Mouse (Mus musculus) liver, adult 2 months (tissue): ENCODE results near the gene Utrn. TPM values are rescaled to one million over a fixed set of nuclear protein-coding genes. Genes with fewer than 3 reads are reported as not detected.
A peak's percentile ranks its signal among the peaks of the same experiment; 100 is the strongest.

Experiments
- DNase-seq: peaks from one replicate; pipeline ENCODE4 v3.0.0-alpha.2; 2011; ENCODE audit warnings: low read depth, low spot score; ENCODE audit errors: extremely low read depth
- H3K27ac ChIP-seq: fragments of 200-500 bp; replicated peaks from 2 replicates; pipeline ENCODE4 v1.5.1; 2012; ENCODE audit warnings: low read depth, mild to moderate bottlenecking, control low read depth, inconsistent platforms, low read length; ENCODE audit not compliant: insufficient read depth
- H3K27me3 ChIP-seq: fragments of 200-500 bp; 2 replicates; pipeline ENCODE4 v1.6.1; 2012; ENCODE audit warnings: mild to moderate bottlenecking, moderate library complexity, low read length, inconsistent platforms; ENCODE audit not compliant: control insufficient read depth, insufficient read depth
- H3K36me3 ChIP-seq: fragments of 200-500 bp; 2 replicates; pipeline ENCODE4 v1.6.1; 2012; ENCODE audit warnings: low read length, inconsistent platforms; ENCODE audit not compliant: control insufficient read depth, insufficient read depth
- H3K4me1 ChIP-seq: fragments of 200-500 bp; 2 replicates; pipeline ENCODE4 v1.6.1; 2011; ENCODE audit warnings: low read length; ENCODE audit not compliant: control insufficient read depth, insufficient read depth
- H3K4me3 ChIP-seq: fragments of 200-500 bp; 2 replicates; pipeline ENCODE4 v1.5.1; 2011; ENCODE audit warnings: low read depth, mild to moderate bottlenecking, control low read depth, low read length, moderate library complexity; ENCODE audit not compliant: insufficient read depth
- H3K79me2 ChIP-seq: fragments of 200-500 bp; 2 replicates; pipeline ENCODE4 v1.6.1; 2012; ENCODE audit warnings: inconsistent platforms, mild to moderate bottlenecking, low read length, moderate library complexity; ENCODE audit not compliant: control insufficient read depth, insufficient read depth
- H3K9ac ChIP-seq: fragments of 200-500 bp; 2 replicates; pipeline ENCODE4 v1.6.1; 2012; ENCODE audit warnings: low read depth, mild to moderate bottlenecking, control low read depth, inconsistent platforms, low read length
- CTCF ChIP-seq: fragments of 200-500 bp; IDR thresholded peaks from 2 replicates; pipeline ENCODE4 v1.5.1; 2011; ENCODE audit warnings: low read depth, low read length, control low read depth
- POLR2A ChIP-seq: fragments of 200-500 bp; IDR thresholded peaks from 2 replicates; pipeline ENCODE4 v1.6.1; 2011; ENCODE audit warnings: low read length, control low read depth; ENCODE audit not compliant: insufficient read depth; ENCODE audit errors: extremely low read depth
- WGBS: fragments of 180-500 bp; shearing (Covaris S2); methylation state at CpG from one replicate; pipeline ENCODE4 v1.1.7; 2018; 5-methylcytosine and 5-hydroxymethylcytosine counted together
- polyA plus RNA-seq: library from polyadenylated mRNA; depleted of rRNA; stranded (reverse); fragments of >200 nt; gene quantifications from 2 replicates; pipeline ENCODE4 v1.2.3, GENCODE M21; 2012
- total RNA-seq: library from RNA; depleted of rRNA; stranded (reverse); fragments of >200 nt; gene quantifications from 2 replicates; pipeline ENCODE4 v1.2.3, GENCODE M21; 2014

Utrn gene
- total and polyA plus RNA-seq, 2 experiments, result 5.9 to 25.7 TPM

DNA sequence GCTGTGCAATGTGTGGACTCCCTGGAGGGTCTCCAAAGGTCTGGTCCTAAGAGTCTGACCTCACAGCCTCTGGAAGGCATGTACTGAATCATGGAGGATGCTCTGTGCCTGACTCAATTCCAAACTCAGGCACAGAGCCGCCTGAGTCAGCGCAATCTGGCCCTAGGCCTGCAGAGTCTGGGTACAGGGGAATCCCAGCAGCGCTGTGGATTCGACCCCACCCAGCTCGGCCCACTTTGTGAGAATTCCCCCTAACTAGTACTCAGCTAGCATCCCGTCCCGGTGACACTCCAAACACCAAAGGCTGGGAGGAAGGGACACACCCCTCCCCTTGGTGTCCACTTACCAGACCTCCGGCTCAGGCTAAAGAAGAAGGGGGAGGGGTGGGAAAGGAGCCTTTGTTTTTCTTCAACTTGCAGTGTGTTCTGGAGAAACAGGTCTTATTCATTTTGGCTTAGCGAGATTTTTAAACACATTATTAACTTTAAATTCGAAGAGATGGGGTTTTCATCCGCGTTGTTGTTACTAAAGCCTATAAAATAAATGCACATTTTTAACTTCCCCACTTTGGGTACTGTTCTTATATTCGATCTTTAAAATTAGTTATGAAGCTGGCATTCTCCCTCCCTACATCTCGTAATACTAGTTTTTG, 9.6 kb upstream of the Utrn start:
- DNase-seq, result no peak
- no peaks in the 10 kb centered on the region for H3K36me3 ChIP-seq
- no peak overlapping the region for H3K9ac ChIP-seq
- TF ChIP-seq POLR2A, result no peak
- no peak for TF ChIP-seq CTCF
- no peak overlapping the region for H3K27ac ChIP-seq
- no peaks in the 10 kb centered on the region for H3K79me2 ChIP-seq
- peaks cover 2% of the 10 kb centered on the region; the same call in 1 of the 2 replicates for H3K4me1 ChIP-seq
- no peaks in the 10 kb centered on the region for H3K27me3 ChIP-seq
- 53% methylated on average over 14 of the region's 14 CpGs for WGBS
- no peak overlapping the region for H3K4me3 ChIP-seq

GRCm38 (mm10) chr10:12876426-12876825, 7.3 kb upstream of the Utrn start:
- H3K9ac ChIP-seq, result no peak overlapping the region
- no peak overlapping the region for H3K4me3 ChIP-seq
- peaks cover 2% of the 10 kb centered on the region; the same call in 1 of the 2 replicates for H3K4me1 ChIP-seq
- no peak for TF ChIP-seq CTCF
- TF ChIP-seq POLR2A, result no peak
- no peak overlapping the region for H3K27ac ChIP-seq
- DNase-seq, result no peak
- H3K36me3 ChIP-seq, result no peaks in the 10 kb centered on the region
- H3K79me2 ChIP-seq, result no peaks in the 10 kb centered on the region
- H3K27me3 ChIP-seq, result no peaks in the 10 kb centered on the region
- 92% methylated on average over 3 of the region's 3 CpGs for WGBS

DNA sequence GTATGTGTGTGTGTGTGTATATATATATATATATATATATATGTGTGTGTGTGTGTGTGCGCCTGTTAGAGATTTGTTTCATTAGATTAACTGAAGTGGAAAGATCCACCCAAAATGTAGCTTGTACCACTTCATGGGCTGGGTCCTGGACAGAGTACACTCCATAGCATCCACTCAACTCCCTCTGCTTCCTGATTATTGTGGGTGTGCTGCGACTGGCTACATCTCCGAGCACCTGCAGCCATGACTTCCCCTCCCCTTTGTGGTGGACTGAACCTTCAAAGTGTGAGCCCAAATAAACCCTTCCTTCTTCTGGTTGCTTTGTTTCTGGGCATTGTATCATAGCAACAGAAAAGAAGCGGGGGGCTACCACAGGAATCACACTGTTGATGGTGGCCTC, 6.2 kb upstream of the Utrn start:
- Histone ChIP-seq H3K4me1 (peaks cover 2% of the 10 kb centered on the region; the same call in 1 of the 2 replicates), H3K9ac (no peak overlapping the region), H3K27me3 (no peaks in the 10 kb centered on the region), H3K79me2 (no peaks in the 10 kb centered on the region), H3K4me3 (no peak overlapping the region), H3K36me3 (no peaks in the 10 kb centered on the region), H3K27ac (no peak overlapping the region)
- no peak for TF ChIP-seq POLR2A
- no peak for TF ChIP-seq CTCF
- 98% methylated on average over 4 of the region's 4 CpGs for WGBS
- DNase-seq, result no peak

DNA sequence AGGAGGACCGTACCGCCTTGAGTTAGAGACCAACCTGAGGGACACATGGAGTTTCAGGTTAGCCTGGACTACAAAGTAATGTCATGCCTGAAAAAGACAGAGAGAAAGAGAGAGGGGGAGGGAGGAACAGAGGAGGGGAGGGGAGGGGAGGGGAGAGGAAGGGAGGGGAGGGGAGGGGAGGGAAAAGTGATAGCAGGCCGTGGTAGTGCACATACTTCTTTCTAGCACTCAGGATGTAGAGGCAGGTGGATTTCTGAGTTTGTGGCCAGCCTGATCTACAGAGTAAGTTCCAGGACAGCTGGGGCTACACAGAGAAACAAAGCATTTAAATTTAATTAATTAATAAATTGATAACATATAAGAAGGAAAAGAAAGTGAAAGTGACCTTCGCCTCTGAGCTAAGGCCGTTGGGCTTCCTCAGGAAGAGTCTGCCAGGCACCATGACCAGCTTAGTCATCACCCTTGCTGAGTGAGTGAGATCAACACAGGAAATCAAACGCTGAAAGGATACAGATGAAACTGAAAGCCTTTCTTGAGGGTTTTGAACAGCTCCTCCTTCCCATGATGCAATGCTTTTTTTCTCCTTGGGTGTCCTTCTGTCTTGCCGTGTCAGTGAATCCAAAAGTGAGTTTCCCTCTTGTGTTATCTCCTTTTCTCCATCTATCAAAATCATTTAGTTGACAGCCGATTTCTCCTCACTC, 5.6 kb upstream of the Utrn start:
- TF ChIP-seq CTCF, result no peak
- no peak for TF ChIP-seq POLR2A
- no peaks in the 10 kb centered on the region for H3K27me3 ChIP-seq
- no peak overlapping the region for H3K9ac ChIP-seq
- no peaks in the 10 kb centered on the region for H3K36me3 ChIP-seq
- no peak overlapping the region for H3K27ac ChIP-seq
- peaks cover 2% of the 10 kb centered on the region; the same call in 1 of the 2 replicates for H3K4me1 ChIP-seq
- no peak overlapping the region for H3K4me3 ChIP-seq
- peak; percentile 57 for DNase-seq
- WGBS, result 76% methylated on average over 8 of the region's 8 CpGs
- no peaks in the 10 kb centered on the region for H3K79me2 ChIP-seq

GRCm38 (mm10) chr10:12869846-12870245, 681 bp upstream of the Utrn start:
- H3K27me3 ChIP-seq, result no peaks in the 10 kb centered on the region
- peak overlapping the region; percentile 92; the same call in 1 of the 2 replicates for H3K4me3 ChIP-seq
- WGBS, result 14% methylated on average over 1 of the region's 1 CpGs
- DNase-seq, result no peak
- peaks cover 7% of the 10 kb centered on the region; the same call in 1 of the 2 replicates for H3K79me2 ChIP-seq
- no peak overlapping the region for H3K27ac ChIP-seq
- no peaks in the 10 kb centered on the region for H3K36me3 ChIP-seq
- TF ChIP-seq CTCF (no peak), POLR2A (no peak)
- no peak overlapping the region for H3K9ac ChIP-seq
- H3K4me1 ChIP-seq, result peaks cover 10% of the 10 kb centered on the region
